Mouse (Mus musculus): Measurements from ENCODE around the gene Serpinb1b.
"Not testable (repeated sequence)": the region's sequence is repeated elsewhere in the genome, so short reads cannot be mapped to it uniquely, and the experiment has no call there.

The Serpinb1b gene

DNA sequence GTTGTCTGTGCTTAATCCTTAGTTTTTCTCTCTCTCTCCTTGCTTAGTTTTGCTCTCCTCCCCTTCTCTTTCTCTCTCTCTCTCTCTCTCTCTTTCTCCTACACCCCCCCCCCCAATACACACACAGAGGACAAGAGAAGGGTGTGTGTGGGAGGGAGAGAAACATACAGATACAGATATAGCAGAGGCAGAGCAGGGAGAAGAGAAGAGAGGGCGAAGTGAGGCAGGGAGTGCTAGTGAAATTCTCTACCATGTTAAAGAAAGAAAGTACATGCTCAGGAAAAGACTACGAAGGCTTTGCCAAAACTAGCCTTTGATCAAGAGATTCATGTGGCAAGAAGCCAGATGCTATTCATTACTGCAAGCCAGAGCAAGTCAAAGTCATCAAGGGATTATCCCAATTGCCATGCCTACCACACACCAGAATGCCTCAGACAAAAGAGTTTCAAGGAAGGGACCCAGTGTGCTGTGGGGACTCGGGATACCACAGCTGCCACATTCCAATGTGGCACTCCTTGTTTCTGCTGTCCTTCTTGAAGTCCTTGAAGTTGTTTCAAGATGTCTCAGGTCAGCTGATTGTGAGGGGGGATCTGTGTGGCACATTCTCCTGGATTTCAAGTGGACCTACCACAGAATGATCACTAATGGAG lies at the start of gene Serpinb1b:
Gene Serpinb1b, plus strand, starts transcription at position 520 of the 650 bp plus-strand sequence.
- no peak for DNase-seq

DNA sequence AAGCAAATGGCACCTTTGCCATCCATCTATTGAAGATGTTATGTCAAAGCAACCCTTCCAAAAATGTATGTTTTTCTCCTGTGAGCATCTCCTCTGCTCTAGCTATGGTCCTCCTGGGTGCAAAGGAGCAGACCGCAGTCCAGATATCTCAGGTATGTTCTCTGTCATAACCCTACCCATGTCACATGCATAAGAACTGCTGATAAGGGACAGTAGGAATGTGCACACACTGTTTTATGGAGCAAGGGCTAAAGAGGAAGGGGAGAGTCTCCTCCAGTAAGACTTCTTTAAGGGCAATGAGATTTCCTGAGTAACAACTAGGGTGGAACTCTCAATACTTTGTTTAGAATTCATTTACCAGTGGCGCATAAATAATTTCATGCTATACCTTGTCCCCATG lies 48.9 kb upstream of the Serpinb1b start:
- DNase-seq: not testable (repeated sequence)

DNA sequence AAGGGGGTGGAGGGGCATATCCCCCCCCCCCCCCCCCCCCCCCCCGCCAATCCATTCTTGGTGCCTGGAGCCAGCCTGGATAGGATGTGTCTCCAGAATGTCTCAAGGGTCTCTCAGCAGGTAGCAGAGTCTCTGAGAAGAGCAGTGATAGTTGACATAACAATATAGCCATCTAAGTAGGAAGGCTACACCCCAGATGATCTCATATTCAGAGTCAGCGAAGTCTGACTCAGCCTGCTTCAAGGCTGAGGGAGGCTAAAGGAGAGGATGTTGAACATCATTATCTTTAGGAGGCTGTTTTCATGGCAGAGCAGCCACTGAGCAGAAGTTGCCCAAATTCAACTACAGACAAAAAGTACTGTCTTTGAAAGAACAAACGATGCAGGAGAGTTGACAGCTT lies 48.1 kb upstream of the Serpinb1b start:
- no peak for DNase-seq

DNA sequence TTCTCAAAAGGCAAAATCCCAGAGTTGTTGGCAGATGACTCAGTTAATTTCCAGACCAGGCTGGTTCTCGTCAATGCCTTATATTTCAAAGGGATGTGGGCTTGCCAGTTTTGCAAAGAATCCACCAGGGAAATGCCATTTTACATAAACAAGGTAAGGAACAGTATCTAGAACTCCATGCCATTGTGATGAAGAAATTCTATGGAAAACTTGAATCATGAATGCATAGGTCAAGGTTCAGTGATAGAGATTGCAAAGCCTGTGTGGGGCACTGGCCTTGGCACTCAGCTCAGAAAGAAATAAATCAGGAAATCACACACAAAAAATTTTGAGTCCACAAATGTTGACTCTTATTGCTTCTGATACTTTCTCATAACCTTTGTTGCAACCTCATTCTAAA lies 42.9 kb upstream of the Serpinb1b start:
- no peak for DNase-seq

DNA sequence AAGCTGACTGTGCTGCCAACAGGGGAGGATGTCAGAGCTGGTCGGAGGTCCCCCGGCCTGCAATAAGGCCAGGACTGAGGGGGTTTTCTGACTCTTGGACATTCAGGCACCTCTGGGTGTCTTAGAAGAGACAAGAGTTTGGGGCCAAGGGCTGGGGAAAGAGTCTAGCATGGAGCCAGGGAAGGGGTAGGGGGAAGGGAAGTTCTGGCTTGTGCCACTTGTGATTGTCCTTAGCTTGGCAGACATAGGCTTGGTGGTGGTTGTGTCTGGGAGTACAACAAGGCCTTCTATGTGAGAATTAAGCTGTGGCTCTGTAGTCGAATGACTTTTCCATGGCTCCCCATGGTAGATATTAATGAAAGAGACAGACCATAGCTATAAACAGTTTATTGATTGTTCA lies 34.8 kb upstream of the Serpinb1b start:
- DNase-seq: no peak

DNA sequence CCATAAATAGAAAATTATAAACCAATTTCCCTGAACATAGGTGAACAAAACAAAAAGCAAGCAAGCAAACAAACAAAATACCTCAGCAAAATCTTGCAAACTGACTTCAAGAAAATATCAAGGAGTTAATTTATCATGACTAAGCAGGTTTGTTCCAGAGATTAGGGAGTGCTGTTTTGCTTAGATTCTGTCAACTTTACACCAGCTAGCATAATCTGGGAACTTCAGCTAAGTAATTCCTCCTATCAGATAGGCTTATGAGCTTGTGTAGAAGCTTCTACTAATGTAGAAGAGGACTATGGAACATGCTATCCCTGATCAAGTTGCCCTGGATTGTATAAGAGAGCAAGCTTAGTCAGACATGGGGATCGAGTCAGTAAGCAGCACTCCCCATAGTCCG lies 31.1 kb upstream of the Serpinb1b start:
- DNase-seq: no peak

DNA sequence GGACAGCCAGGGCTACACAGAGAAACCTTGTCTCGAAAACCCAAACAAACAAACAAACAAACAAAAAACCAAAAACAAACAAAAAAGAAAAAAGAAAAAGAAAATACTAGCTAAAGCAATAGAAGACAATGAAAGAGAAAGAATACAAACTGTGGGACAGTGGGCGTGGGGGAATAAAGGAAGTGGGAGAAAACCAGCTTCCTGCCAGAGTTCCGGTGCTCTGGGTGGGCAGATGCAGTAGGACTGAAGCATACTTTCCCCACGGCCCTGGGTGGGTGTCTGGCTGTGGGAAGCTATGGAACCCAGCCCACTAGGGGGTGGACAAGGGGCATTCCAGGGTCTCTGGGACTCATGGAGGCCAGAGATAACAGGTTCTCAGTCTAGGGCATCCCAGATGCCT lies 30.2 kb upstream of the Serpinb1b start:
- DNase-seq: no peak

DNA sequence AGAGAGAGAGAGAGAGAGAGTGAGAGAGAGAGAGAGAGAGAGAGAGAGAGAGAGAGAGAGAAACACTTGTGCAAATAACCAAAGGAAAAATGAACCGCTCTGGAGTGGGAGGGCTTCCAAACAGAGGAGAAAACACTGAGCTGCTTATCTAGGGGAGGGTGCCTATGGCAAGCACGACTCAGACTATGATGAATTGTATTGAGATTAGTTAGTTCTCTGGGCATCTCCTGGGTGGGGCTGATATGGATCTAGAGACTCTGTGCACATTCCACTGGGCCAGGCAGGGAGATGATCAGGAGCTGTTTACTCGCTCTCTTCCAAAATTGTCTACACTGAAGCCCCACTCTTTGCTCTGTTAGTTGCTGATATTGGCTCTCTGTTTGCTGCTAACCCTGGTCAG lies 26.7 kb upstream of the Serpinb1b start:
- no peak for DNase-seq

DNA sequence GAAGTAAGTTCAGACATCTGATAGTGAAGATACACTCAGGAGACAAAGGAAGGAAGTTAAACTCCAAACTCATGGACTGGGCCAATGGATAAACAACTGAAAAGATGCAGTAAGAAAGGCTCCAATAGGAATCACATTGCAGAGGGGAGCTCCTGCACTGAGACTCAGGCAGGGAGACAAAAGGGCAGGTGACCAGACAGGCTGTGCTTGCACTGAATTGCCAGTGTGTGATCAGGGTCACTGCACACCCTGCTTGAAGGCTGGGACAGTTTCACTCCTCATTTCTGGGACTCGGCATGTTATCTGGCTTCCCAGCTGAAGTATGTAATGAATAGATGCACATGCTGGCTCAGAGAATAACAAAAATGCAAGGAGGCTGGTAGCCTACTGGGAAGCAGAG lies 15.3 kb upstream of the Serpinb1b start:
- DNase-seq: no peak

DNA sequence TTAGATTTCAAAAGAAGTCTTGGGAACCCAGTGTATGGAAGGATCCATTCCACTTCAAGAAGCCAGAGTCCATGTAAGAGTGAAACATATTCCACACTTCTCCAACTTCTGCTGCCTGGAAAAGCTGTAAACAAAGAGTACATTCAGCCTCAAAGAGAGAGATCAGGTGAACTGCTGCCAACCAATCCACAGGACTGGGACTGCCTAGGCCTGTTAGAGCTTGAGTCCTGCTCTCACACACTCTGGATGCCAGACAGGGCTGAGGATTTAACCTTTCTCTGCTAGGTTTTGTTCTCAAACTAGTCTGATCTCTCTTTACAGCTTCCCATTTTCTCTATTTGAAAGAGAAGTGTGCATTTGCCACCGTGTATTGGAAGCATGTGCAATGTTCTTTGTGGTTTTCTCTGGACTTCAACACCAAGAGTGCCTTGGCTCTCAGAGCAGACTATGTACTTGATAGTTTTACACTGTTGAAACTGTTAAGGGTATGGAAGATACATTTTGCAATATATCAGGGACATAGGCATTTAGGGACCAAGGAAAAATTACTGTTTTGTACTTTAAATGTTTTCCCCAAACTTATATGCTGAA lies 10.9 kb upstream of the Serpinb1b start:
- DNase-seq: no peak

DNA sequence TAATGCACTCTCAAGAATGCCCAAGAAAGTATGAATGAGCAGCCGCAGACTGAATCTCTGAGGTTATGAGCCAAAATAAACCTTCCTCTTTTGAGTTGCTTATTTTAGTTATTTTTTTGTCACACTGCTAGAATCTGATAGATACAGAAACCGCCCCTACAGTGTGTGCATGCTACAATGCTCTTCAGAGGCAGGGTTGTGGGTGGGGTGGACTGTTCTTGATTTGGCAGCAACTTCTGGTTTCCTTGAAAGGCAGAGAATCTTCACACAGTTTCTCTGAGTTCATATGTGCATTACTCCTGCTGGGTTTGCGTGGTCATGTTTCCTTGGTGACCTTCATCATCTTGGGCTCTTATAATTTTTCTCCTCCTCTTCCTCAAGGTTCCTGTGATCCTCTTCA lies 10.2 kb upstream of the Serpinb1b start:
- DNase-seq: no peak

DNA sequence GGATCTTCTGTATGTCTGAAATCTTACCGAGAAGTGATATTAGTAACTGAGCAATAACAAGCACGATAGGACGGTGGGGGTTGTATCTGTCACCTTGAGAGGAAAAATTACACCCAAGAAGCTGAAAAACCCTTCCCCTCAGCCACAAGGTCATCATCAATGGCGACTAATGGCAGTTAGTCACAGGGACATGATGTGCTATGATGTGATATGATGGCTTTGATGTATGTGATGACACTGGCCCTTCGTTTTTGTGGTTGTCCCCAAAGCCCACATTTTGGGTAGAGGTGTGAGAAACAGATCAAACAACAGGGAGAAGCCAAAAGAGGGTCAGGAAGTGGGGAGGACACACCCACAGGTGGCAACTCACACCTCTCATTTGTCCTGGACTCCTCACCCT lies 6.6 kb upstream of the Serpinb1b start:
- DNase-seq: no peak

DNA sequence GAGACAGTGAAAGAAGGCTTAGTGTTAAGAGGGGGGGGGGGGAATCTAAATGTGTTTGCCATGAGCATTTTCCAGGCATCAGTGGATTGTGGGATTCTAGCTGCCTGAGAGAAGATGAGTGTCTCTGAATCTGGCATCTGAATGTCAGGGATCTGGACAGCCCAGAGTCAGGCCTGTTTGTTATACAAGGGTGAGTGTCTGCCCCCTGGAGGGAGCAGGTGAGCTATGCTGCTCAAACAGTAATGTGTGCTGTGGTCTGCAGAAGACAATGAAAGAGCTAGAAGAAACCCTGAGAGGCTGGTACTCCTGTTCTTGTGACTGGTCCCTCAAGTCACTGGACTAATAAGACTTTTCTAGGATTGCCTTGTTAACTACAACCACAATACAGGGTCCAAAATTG lies 4.3 kb upstream of the Serpinb1b start:
- no peak for DNase-seq

DNA sequence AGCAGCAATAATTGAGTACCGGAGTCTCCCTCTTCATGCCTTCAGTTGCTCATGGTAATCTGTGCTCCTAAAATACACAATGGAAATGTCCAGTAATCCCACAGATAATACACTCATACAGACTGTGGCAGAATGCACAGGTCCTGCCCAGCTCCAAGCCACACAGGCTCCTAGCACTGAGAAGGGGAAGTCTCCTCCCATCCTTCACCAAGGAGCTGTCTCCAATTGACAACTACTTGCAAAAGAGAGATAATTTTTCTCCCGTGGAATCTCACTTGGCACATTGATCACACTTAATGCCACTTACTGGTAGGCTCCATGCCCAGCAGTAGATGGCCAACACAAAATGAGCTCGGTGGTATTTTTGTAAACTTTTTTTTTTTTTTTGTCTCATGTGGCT lies 2.1 kb upstream of the Serpinb1b start:
- DNase-seq: no peak

DNA sequence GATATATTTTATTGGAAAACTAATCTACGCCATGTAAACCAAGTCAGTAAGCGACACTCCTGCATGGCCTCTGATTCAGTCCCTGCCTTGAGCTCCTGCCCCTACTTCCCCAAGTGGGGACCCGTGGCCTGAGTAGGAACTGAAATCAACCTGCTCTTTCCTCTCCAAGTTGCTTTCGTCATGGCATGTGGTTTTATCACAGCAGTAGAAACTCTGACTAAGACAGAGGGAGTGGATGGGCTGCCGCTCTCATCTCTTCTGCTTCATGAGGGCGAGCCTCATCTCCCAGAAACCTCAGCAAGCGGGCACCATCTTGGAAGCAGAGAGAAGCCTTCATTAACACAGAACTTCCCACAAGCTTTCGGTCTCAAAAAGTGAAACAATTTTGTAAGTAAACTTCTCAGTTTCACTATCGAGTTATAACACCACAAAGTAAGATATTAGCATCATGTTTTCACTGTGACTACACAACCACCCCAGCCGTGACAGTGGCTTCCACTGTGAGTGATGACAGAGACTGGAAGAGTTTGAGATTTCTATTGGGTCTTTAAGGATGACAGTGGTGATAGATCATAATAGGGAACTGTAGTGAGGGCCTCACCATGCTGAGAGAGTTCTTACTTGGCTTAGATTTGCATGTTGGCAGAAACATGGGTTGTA lies 1.2 kb upstream of the Serpinb1b start:
- DNase-seq: no peak

DNA sequence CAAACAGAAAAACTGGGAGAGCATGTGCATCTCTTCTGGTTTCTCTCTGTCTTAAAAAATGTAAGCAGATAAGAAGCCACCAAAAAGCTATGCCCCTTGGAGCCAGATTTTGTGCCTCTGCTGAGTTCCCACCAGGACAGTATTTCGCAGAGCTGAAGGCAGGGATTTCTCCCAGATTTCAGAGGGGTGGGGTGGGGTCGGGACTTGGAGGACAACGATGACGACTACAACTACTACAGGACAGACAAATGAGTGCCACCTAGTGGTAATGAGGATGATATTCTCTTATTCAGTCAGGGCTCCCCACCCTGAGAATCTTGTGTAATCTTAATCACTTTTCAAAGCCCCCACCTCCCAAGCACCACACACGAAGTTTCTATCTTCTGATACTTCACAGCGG lies 1.0 kb downstream of the Serpinb1b start:
- no peak for DNase-seq

DNA sequence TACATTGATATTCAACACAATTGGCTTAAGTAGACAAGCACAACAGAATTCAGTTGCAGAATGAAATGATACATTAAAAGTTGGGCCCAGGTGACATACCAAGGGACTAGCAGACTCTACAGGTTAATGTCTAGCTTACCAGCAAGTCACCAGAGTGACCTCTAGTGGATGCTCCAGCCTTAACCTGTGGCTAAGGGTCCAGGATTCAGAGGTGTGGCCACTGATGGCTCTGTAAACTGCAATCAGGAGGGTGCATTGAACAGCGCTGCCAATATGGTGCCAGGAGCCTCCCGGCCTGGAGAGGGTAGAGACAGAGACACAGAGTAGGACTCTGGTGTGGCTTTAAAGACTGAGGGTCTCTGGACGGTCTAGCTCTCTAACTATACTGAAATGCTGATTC lies 2.0 kb downstream of the Serpinb1b start:
- DNase-seq: no peak

DNA sequence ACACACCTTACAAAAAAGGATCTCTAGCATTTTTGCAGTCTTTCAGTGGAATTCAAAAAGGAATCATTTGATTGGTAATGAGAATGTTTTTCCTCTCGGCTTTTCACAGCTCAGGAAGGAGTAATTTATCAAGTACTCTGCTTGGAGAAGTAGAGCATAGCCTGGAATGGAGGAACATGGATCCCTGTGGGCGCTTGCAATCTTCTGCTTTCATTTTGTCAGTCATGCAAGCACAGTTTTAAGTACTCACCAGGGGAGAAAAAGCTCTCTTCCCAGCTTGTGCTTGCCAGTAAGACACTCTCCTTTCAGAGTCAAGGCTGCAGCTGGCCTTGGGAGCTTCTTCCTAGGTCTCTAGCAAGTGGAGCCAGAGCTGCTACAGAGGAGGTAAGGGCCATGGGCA lies 5.5 kb downstream of the Serpinb1b start:
- no peak for DNase-seq

DNA sequence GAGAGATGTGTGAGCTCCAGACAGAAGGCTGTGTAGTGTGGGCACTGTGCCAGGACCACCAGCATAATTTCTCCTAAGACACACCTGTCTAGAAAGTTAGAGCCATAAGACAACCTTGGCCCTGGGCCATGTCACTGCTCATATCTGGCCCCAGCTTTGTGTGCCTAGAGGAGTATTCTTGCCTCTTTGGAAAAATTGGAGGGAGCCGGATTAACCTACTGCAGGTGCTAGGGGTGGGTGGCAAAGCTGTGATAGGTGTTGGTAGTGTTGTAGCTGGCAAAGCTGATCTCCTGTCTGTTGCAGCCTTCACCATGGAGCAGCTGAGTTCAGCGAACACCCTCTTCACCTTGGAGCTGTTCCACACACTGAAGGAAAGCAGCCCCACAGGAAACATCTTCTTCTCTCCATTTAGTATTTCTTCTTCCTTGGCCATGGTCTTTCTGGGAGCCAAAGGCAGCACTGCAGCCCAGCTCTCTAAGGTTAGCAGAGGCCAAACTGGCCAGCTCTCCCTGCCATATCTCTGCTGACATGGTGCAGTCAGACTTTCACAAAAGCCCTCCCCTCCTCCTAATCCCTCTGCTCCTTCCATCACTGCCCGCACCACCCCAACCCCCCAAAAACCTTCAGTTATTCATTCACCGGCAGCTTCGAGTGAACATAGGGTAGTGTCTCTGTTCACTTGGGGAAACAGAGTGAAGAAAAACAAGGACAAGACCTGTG lies 6.8 kb downstream of the Serpinb1b start:
- DNase-seq: no peak

DNA sequence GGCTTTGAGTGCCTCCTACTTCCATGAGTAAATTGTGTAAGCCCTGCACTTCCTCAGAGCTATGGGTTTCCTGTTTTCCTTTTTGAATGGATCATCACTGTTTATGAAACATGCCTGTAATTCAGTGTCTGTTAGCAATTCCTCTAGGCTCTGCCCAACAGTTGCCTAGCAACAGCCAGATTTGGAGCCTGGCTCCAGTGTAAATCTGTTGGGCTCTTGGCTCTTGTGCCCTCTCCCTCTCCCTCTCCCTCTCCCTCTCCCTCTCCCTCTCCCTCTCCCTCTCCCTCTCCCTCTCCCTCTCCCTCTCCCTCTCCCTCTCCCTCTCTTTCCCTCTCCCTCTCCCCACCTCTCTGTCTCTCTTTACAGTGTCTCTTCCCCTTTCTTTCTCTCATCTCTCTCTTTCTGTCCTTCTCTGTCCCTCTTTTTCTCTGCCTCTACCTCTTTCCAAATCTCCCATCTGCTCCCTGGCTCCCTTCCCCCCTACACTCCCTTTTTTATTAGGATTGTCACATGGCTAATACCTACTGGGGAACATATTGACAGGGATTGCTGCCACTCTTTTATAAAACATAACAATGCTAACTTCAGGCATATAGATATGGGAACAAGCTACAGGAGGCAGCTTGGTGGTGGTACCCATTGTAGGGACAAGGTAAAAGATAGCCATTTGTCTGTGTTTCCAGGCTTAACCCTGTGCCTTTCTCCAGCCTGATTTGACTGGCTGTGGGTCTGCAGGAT lies 7.5 kb downstream of the Serpinb1b start:
- peak; percentile 85 for DNase-seq

DNA sequence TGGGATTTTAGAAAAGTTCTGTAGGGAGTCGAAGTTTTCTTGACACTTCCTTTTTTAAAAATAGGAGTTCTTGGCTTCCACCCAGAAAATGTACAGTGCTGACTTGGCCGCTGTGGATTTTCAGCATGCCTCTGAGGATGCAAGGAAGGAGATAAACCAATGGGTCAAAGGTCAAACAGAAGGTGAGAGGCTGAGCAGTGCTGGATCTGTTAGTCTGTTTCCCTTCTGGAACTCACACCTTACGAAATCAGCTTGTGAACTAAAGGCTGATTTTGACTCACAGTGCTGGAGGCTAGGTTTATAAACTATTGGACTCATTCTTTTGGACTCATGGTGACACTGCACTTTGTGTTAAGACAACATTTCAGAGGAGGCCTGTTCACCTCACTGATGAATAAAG lies 11.2 kb downstream of the Serpinb1b start:
- no peak for DNase-seq

DNA sequence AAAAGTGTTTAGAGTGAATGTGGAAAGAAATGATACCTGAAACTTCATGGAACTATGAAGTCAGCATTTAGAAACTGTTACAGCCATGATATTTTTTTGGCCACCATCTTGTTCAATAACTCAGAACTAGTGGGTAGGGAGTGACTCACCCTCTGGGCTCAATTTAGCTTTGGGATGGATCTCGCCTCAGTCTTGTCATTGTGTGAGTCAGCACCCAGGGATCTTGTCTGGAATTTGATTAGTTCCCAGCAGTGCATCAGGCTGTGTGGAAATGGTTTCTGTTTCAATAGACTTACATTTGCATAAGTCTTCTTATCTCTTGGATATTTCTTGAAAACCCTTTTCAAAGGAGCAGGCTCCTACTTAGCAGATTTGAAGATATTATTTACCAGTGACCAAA lies 12.2 kb downstream of the Serpinb1b start:
- peak; percentile 51 for DNase-seq

DNA sequence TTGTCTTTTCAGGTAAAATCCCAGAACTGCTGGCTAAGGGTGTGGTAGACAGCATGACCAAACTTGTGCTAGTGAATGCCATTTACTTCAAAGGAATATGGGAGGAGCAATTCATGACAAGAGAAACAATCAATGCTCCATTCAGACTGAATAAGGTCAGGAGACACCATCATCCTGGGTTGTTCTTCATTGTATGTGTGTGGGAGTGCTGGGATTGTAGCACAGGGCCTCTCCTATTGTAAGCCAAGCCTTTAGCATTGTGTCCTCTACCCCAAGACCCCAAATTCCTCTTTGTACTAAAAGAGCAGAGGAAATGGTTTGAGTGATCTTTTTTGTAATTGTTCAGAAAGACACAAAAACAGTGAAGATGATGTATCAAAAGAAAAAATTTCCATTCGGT lies 12.9 kb downstream of the Serpinb1b start:
- no peak for DNase-seq
